Mouse (Mus musculus): ENCODE measurements around the gene Zfp981.
"Not testable (repeated sequence)": the region's sequence is repeated elsewhere in the genome, so short reads cannot be mapped to it uniquely, and the experiment has no call there.

Gene Zfp981

DNA sequence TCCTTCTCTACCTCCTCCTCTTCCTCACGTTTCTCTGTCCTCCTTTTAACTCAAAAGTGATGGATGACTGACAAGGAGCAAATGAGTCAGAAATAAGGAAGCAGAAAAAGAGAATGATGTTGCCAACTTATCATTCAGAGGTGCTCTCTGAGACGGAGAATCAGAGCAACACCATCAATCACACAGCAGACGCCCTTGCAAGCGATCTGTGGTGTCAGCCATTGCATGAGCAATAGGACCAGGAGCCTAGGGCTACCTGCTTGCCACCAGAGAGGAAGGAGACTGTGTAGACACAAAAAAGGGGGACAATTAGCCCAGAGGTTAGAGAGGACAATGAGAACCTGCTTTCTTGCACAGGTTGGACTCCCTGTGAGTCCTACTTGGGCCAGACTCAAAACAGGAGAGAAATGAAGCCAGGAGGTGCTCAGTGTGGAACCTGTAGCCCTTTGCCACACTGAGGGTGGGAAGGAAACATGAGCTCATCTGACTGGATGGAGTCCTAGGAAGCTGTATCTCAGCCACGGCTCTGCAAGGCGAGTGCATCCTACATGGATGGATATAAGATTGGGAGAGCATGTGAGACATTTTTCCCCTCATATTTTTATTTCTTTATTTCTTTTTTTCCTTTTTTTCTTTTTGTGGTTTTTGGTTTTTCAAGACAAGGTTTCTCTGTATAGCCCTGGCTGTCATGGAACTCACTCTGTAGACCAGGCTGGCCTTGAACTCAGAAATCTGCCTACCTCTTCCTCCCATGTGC lies 16.5 kb upstream of the Zfp981 start:
- not testable (repeated sequence) for DNase-seq (ENCODE audit: low spot score)

DNA sequence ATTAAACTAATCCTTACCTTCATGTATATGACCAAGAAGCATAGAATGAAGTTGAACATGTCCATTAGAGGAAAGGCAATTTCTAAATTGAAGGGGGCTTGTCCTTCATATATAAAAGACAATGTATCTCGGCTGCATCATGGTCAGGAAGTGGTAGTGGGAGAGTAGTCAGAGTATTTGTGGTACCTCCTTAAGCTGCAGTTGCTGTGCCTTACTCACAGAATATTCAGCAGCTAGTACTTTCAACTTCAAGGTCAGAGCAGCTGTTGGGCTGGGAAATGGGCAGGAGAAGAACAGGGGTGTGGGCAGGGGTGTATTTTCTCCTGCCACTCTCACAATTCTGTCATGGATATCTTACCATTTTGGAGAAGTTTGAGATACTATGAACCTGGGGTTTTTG lies 15.1 kb upstream of the Zfp981 start:
- not testable (repeated sequence) for DNase-seq (ENCODE audit: low spot score)

DNA sequence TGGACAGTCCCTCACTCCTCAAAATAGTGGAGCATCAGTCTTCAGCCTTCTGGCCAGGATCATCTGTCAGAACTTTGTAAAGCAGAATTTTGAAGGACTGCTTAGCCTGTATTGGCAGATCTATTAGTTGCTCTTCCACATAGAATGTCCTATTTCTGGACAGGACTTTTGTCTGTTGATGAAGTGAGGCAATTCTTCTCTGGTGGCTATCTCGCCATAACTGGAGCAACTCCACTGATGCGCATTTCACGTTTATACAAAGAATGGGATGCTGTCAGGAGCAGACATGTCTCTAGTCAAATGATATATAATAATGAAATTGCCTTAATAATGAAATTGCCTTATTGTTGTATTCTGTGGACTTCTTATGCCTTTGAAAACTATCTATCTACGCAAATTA lies 12.6 kb upstream of the Zfp981 start:
- DNase-seq (ENCODE audit: low spot score): not testable (repeated sequence)

- not testable (repeated sequence) for DNase-seq (ENCODE audit: low spot score)
These were observed 9.8 kb upstream of the Zfp981 start for GRCm38 (mm10) chr4:146491993-146492392.

DNA sequence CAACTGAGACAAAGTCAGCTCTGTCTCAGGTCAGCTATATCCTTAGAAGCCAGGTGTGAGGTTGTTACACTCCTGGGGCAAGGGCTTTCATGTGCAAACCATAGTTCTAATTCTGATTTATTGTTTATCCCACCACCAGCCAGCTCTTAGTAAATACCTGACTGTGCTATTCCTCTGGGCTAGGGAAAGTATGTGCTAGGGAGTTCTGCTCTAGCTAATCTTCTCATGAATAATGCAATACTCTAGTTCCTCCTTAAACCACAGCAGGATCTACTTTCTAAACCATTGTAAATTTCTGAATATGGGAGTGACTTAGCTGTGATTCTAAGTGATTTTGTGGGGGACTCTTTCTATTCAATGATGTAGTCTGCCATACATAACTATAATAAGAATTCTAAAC lies 9.4 kb upstream of the Zfp981 start:
- DNase-seq (ENCODE audit: low spot score): no peak

- no peak for DNase-seq (ENCODE audit: low spot score)
These were observed 9.0 kb upstream of the Zfp981 start for GRCm38 (mm10) chr4:146492851-146493250.

DNA sequence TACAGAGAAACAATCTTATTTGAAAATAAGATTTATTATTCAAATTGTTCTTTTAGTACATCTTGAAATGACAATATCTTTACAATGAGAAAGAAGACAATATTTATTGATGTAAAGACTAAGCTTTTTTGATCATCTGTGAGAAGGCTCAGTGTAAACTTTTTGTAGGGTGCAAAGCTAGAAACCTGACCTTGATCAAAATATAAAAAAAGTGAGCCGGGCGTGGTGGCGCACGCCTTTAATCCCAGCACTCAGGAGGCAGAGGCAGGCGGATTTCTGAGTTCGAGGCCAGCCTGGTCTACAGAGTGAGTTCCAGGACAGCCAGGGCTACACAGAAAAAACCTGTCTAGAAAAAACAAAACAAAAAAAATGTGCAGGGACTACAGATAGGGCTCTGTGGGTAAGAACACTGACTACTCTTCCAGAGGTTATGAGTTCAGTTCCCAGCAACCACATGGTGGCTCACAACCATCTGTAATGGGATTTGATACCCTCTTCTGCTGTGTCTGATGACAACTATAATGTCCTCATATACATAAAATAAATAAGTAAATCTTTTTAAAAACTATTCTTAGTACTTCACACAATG lies 8.4 kb upstream of the Zfp981 start:
- not testable (repeated sequence) for DNase-seq (ENCODE audit: low spot score)

DNA sequence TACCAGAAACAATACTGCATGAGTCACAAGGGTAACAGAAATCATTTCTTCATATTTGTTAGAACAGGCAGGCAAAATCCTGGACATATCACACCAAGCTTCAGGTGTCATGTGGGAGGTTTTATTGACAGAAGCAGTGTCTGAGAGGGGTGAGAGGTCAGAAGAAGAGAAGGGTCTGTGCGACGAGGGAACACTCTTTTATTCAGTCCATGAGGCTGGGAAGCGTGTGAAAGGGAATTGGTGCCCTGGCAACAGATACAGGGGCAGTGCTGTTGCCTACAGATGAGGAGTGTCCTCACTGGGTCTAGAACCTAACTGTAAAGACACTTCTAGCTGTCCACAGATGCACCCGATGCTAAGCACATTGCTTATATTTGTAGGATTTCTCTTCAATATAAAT lies 6.8 kb upstream of the Zfp981 start:
- no peak for DNase-seq (ENCODE audit: low spot score)

DNA sequence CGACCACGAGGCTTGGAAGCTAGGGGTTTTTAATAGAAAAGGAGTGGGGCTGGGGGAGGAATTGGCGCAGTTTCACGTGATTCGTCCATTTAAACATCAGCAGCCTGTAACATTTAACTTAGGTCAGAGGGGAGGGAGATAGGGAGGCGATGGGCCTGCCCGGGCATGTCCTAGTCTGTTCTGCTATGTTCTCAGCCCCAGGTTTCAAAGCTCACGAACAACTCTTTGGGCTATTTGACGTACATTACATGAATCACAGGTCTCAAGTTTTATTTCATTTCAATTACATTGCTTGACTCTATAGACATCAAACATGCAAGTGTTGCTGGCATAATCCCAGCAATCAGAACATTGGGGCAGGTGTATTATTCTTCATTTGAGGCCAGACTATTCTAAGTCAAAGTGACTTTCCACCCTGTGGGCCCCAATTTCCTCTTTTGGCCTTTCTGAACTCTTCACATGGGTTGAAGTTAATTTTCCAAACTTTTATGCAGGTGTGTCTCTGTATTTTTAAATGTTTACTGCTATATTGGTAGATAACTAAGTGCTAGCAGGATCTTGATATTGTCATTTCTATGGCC lies 4.0 kb upstream of the Zfp981 start:
- DNase-seq (ENCODE audit: low spot score): not testable (repeated sequence)

GRCm38 (mm10) chr4:146509029-146509428 lies 7.2 kb downstream of the Zfp981 start:
- DNase-seq (ENCODE audit: low spot score): not testable (repeated sequence)

DNA sequence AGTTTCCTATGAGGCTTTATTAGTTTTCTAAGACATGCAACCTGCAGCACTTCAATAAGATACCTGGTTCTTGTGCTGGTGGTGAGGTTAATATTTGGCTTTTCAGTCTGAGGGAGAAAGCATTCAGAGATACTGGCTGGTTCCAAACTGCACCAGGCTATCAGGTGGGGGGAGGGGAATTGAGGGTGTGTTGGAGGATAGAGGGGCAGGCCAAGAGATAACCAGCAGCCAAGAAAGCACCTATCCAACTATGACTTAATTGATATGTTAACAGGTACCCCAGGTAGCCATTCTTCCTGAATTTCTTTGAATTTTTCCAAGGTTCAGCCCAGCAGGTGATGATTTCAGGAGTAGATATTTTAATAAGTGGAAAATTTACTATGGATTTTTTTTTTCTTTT lies 10.0 kb downstream of the Zfp981 start:
- DNase-seq (ENCODE audit: low spot score): not testable (repeated sequence)

- no peak for DNase-seq (ENCODE audit: low spot score)
These were observed 14.6 kb downstream of the Zfp981 start for GRCm38 (mm10) chr4:146516474-146516873.

DNA sequence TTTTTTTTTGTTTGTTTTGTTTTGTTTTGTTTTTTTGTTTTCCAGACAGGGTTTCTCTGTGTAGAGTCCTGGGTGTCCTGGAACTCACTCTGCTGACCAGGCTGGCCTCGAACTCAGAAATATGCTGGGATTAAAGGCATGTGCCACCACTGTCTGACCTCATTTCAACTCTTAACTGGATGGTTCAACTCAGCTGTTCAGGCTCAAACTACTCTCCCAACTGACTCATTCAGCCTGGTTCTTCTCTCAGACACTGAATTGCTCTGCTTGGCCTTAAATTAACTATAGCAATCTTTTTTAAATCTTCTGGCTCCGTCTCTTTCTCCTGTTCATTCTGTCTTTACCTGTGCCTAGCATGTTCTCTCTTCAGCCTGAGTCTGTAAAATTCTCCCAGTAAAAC lies 15.3 kb downstream of the Zfp981 start:
- not testable (repeated sequence) for DNase-seq (ENCODE audit: low spot score)

GRCm38 (mm10) chr4:146520723-146521122 lies 18.9 kb downstream of the Zfp981 start:
- DNase-seq (ENCODE audit: low spot score): no peak

GRCm38 (mm10) chr4:146534574-146534973 lies 32.7 kb downstream of the Zfp981 start:
- DNase-seq (ENCODE audit: low spot score): no peak

- no peak for DNase-seq (ENCODE audit: low spot score)
These were observed 34.1 kb downstream of the Zfp981 start for GRCm38 (mm10) chr4:146535883-146536282.

DNA sequence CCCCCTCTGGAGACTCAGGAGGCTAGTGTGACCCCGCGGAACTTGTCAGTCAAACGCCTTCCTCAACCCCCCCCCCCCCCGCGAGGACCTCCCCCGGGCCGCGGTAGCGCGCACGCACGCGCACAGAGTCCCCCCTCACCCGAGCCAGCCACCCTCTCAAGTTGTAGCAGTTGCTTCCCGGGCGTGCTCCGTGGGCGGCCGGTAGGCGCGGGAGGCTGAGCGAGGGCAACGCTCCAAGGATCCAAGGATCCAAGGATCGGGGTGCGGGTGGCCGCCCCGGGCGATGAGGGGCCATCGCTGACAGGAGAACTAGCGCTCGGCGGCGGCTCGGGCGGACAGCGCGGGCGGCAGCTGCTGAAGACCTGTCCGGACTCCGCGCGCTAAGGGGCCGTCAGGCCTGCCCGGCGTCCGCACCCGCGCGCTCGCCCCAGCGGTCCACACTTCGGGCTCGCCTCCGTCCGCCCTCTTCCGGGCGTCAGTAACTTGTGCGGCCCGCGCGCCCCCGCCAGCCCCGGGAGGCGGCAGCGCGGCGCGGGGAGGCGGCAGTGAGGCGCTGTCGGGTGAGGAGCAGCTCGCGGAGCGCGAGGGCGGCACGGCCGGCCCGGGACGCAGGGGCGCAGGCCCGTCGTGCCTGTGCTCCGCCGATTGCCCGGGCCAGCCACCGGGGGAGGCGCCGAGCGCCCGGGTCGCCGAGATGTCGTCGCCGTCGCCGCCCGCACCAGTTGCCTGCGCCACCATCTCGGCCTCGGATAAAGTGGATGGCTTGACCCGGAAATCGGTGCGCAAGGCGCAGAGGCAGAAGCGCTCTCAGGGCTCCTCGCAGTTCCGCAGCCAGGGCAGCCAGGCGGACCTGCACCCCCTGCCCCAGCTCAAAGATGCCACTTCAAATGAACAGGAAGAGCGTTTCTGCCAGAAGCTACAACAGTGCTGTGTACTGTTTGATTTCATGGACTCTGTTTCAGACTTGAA lies 78.4 kb downstream of the Zfp981 start:
- not testable (repeated sequence) for DNase-seq (ENCODE audit: low spot score)
